9 mouse cellular contexts compared by ENCODE assay signal in the genomic region with DNA sequence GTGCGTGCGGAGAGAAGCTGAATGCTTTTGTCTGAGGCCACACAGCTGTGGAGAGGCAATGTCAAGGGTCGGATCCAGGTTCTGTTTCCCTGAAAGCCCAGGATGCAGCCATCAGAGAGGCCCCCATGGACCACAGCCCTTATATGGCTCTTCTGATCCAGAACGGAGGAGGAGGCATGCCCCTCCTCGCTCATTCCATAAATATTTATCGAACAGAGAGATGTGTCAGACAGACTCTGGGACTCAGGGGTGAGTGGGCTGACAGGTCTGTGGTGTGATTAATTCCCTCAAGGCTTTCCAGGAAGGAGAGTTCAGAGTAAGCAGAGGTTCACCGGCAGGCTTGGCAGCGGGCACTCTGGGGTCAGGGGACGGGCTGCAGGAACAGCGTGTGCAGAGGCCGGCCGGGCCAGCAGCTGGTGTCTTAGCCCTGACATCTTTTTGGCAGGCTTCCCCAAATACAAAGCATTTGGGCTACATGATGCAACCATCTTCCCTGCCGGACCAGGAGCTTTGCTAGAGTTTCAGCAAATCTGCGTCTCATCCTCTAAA. TPM values are rescaled to one million over a fixed set of nuclear protein-coding genes. Genes with fewer than 3 reads are reported as not detected.
DNase-seq lines count a peak whose midpoint lies in the region; ATAC-seq lines count a peak whose summit lies in the region.
"Had no signal": no experiment of that assay in that cellular context is flagged by ENCODE, and none has a peak within 500 bp of the region (broad histone marks: within the 10 kb centered on the region; RNA-seq: fewer than 3 reads in every experiment).

No protein-coding gene starts in this region.

- intact Hi-C loops in heart, postnatal 36 days (cut with DNase I): loop anchor here (2.0 kb wide), 1 partner anchor 33 kb away; no protein-coding TSS in a partner anchor

- ATAC-seq in embryonic facial prominence, embryonic 14.5 days (ENCODE audit: low read depth): peak; percentile 46; the same call in 1 of the 2 replicates
- peak; percentile 78 for ATAC-seq in stomach, embryonic 16.5 days (ENCODE audit: insufficient read depth, low FRiP score)
- no peak for ATAC-seq in erythroblast, adult 5-6 weeks (replicated peaks; ENCODE audit: low FRiP score, poor library complexity, severe bottlenecking)

- no peak overlapping the region for H3K4me3 ChIP-seq in embryonic facial prominence, embryonic 14.5 days (ENCODE audit: low read depth, low read length)
- H3K4me3 ChIP-seq in stomach, embryonic 16.5 days (replicated peaks; ENCODE audit: low read length): no peak overlapping the region
- H3K4me3 ChIP-seq: megakaryocyte, embryonic 14.5 days had no signal

- H3K4me2 ChIP-seq in embryonic facial prominence, embryonic 14.5 days (ENCODE audit: low read depth, low read length): no peak overlapping the region
- H3K4me2 ChIP-seq in stomach, embryonic 16.5 days (ENCODE audit: low read depth, low read length): 0 out of 2 replicates have a peak overlapping the region, but pooled peaks have one; percentile 2

- no peaks in the 10 kb centered on the region for H3K27me3 ChIP-seq in embryonic facial prominence, embryonic 14.5 days (replicated peaks; ENCODE audit: control insufficient read depth, insufficient read depth, low read length)
- no peaks in the 10 kb centered on the region for H3K27me3 ChIP-seq in stomach, embryonic 16.5 days (ENCODE audit: control insufficient read depth, insufficient read depth, low read length)

- 20% methylated on average over 14 of the region's 14 CpGs for WGBS in embryonic facial prominence, embryonic 14.5 days
- WGBS in stomach, embryonic 16.5 days: 13% methylated on average over 14 of the region's 14 CpGs

- no peak overlapping the region for H3K27ac ChIP-seq in embryonic facial prominence, embryonic 14.5 days (replicated peaks; ENCODE audit: low read depth, low read length)
- peak overlapping the region; percentile 84 for H3K27ac ChIP-seq in stomach, embryonic 16.5 days (ENCODE audit: low read length)

- H3K36me3 ChIP-seq in embryonic facial prominence, embryonic 14.5 days (ENCODE audit: control insufficient read depth, insufficient read depth, low read length): no peaks in the 10 kb centered on the region
- no peaks in the 10 kb centered on the region for H3K36me3 ChIP-seq in stomach, embryonic 16.5 days (ENCODE audit: control insufficient read depth, insufficient read depth, low read length)

- peak; percentile 72 for DNase-seq in adrenal gland, postnatal 10 days
- peak; percentile 71 for DNase-seq in embryonic facial prominence, embryonic 14.5 days (ENCODE audit: low spot score)
- peak; percentile 47 to 63 for DNase-seq in heart, postnatal 36 days
- peak; percentile 72 to 80 for DNase-seq in kidney, postnatal 4 days
- no peak for DNase-seq in cerebellum, adult 18-20 months
- no peak for DNase-seq in right cerebral cortex, postnatal 14 days

- 0 out of 2 replicates have a peak, but pooled peaks cover 8% of the 10 kb centered on the region for H3K4me1 ChIP-seq in embryonic facial prominence, embryonic 14.5 days (ENCODE audit: control insufficient read depth, insufficient read depth, low read length)
- H3K4me1 ChIP-seq in stomach, embryonic 16.5 days (ENCODE audit: control insufficient read depth, insufficient read depth, low read length): peaks cover 23% of the 10 kb centered on the region
- H3K4me1 ChIP-seq: megakaryocyte, embryonic 14.5 days had no signal

- no peak overlapping the region for H3K9ac ChIP-seq in embryonic facial prominence, embryonic 14.5 days (ENCODE audit: low read depth, low read length)
- no peak overlapping the region for H3K9ac ChIP-seq in stomach, embryonic 16.5 days (ENCODE audit: low read length)

- no peaks in the 10 kb centered on the region for H3K9me3 ChIP-seq in embryonic facial prominence, embryonic 14.5 days (ENCODE audit: control insufficient read depth, low read length)
- H3K9me3 ChIP-seq in stomach, embryonic 16.5 days (replicated peaks; ENCODE audit: control insufficient read depth, low read length): no peaks in the 10 kb centered on the region
- H3K9me3 ChIP-seq: megakaryocyte, embryonic 14.5 days had no signal

RNA-seq across cellular contexts. Expression of gene Crispld2, which starts 12.0 kb away (rescaled TPM):
- total RNA-seq in adrenal gland, postnatal 10 days (2021): 1 to 10 TPM; 5.9 to 7.7 TPM
- 4.9 and 5.6 TPM in 2 replicates for polyA plus RNA-seq in embryonic facial prominence, embryonic 14.5 days (2014; fragmentation: Nextera tagmentation; extraction: Ambion mirVana)
- total RNA-seq in heart, postnatal 36 days (2021): 10 to 100 TPM; 22.5 to 29.5 TPM
- polyA plus RNA-seq in stomach, embryonic 16.5 days (2015; fragmentation: Nextera tagmentation; extraction: Ambion mirVana): 38.1 and 39.7 TPM in 2 replicates
- 1.9 and 3.1 TPM in 2 replicates for total RNA-seq in erythroblast, adult 5-6 weeks (2015; ENCODE audit: low replicate concordance)
- total RNA-seq in erythroblast, adult 5-6 weeks (2017; ENCODE audit: low replicate concordance): 2.9 and 3.0 TPM in 2 replicates

Comparison
In these comparisons a context has a peak if more than half of its experiments do, and no peak if none do; other contexts are left out.
1. DNase-seq: peak in adrenal gland, postnatal 10 days (single experiment), embryonic facial prominence, embryonic 14.5 days (single experiment), heart, postnatal 36 days (2 of 2) and kidney, postnatal 4 days (2 of 2); none in cerebellum, adult 18-20 months (0 of 2) and right cerebral cortex, postnatal 14 days (single experiment).